Mouse (Mus musculus): Measurements from ENCODE around the gene Rbms3. TPM values are rescaled to one million over a fixed set of nuclear protein-coding genes. Genes with fewer than 3 reads are reported as not detected.

Gene Rbms3
- polyA plus RNA-seq, 1 experiment from 2014 or later = 75.1 TPM

DNA sequence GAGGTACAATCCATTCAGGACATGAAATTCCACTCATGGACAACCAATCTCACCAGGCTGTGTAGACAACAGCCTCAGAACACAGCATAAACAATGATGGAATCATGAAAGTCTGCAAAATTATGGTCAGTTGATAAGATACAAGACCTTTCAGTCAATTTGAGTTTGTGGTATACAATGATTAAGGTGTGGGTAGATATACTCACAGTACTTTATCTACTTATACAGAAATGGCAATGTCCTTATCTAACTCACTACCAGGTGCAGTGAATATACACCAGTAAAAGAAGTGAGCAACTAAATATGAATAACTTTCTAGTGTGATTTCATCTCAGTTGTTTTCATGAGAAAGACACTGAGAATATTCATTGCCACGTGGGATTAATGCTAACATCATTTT, 796.9 kb downstream of the Rbms3 start:
- Histone ChIP-seq H3K4me1 (ENCODE audit: control insufficient read depth, insufficient read depth, low read depth, low read length) (peaks cover 3% of the 10 kb centered on the region; the same call in 1 of the 2 replicates), H3K27ac (ENCODE audit: low read depth, low read length) (no peak overlapping the region), H3K36me3 (ENCODE audit: control insufficient read depth, insufficient read depth, low read length) (no peaks in the 10 kb centered on the region), H3K9ac (ENCODE audit: low read depth, low read length) (no peak overlapping the region), H3K4me3 (ENCODE audit: low read length) (no peak overlapping the region), H3K9me3 (ENCODE audit: control insufficient read depth, low read length) (no peaks in the 10 kb centered on the region), H3K27me3 (replicated peaks; ENCODE audit: control insufficient read depth, insufficient read depth, low read length) (no peaks in the 10 kb centered on the region), H3K4me2 (ENCODE audit: low read length) (no peak overlapping the region)
- 64% methylated on average over 1 of the region's 1 CpGs for WGBS
- no peak for ATAC-seq

DNA sequence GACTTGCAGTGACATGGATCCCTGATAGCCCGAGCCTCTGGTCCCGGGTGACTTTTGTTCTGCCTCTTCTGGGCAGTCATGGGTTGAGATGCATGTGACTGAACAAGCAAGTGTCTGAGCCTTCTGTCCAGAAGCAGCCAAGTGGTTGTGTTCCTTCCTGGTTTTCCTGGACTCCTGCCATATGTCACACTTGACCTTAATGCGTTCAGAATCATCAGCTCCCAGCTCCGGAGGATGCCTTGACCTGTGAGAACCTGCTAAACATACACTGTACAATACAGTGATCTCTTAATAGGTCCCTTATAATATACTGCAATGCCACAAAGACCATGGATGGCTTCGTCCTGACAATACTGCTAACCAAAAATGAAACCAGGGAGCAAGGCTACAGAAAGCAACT, 798.3 kb downstream of the Rbms3 start:
- Histone ChIP-seq H3K27me3 (replicated peaks; ENCODE audit: control insufficient read depth, insufficient read depth, low read length) (no peaks in the 10 kb centered on the region), H3K4me1 (ENCODE audit: control insufficient read depth, insufficient read depth, low read depth, low read length) (peaks cover 3% of the 10 kb centered on the region; the same call in 1 of the 2 replicates), H3K36me3 (ENCODE audit: control insufficient read depth, insufficient read depth, low read length) (no peaks in the 10 kb centered on the region), H3K9ac (ENCODE audit: low read depth, low read length) (no peak overlapping the region), H3K9me3 (ENCODE audit: control insufficient read depth, low read length) (no peaks in the 10 kb centered on the region), H3K4me2 (ENCODE audit: low read length) (no peak overlapping the region), H3K27ac (ENCODE audit: low read depth, low read length) (no peak overlapping the region), H3K4me3 (ENCODE audit: low read length) (no peak overlapping the region)
- 84% methylated on average over 5 of the region's 5 CpGs for WGBS
- no peak for ATAC-seq

DNA sequence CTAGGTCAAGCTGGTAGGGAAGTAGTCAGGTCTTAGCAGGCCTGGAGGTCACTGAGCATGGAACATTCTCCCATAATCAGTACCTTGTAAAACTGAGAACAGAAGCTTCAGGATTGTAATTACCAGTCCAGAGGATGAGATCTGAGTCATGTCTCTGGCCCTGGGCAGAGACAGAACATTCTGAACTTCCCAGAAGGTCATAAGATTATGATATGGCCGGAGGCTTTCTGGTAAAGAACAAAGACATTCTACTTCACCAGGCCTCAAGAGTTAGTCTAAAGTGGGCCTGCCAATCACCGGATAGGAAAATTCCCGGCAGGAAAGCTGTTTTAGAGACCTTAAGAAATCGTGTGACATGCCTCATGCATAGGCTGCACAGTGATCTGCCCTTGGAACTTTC, 799.8 kb downstream of the Rbms3 start:
- Histone ChIP-seq H3K36me3 (ENCODE audit: control insufficient read depth, insufficient read depth, low read length) (no peaks in the 10 kb centered on the region), H3K27ac (ENCODE audit: low read depth, low read length) (no peak overlapping the region), H3K27me3 (replicated peaks; ENCODE audit: control insufficient read depth, insufficient read depth, low read length) (no peaks in the 10 kb centered on the region), H3K4me2 (ENCODE audit: low read length) (no peak overlapping the region), H3K4me1 (ENCODE audit: control insufficient read depth, insufficient read depth, low read depth, low read length) (peaks cover 1% of the 10 kb centered on the region; the same call in 1 of the 2 replicates), H3K9ac (ENCODE audit: low read depth, low read length) (no peak overlapping the region), H3K9me3 (ENCODE audit: control insufficient read depth, low read length) (no peaks in the 10 kb centered on the region), H3K4me3 (ENCODE audit: low read length) (no peak overlapping the region)
- ATAC-seq = no peak
- 85% methylated on average over 4 of the region's 4 CpGs for WGBS

DNA sequence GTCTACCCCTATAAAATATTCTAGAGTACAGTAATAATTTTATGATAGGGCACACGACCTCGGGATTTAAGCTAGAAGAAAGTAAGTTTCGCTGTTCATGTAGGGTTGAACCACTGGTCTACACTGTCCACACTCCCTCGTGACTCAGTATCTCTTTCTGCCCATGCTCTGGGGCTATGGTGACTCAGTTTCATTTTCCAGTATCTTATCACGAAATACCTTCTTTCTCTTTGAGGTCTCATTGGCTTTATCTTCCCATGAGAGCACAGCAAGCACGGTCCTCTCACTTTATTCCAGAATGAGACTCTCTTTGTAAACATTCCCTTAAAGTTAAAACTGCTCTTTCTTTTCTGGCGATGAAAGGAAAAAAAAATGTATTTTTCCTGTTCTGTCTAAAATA, 808.1 kb downstream of the Rbms3 start:
- Histone ChIP-seq H3K36me3 (ENCODE audit: control insufficient read depth, insufficient read depth, low read length) (no peaks in the 10 kb centered on the region), H3K9ac (ENCODE audit: low read depth, low read length) (no peak overlapping the region), H3K9me3 (ENCODE audit: control insufficient read depth, low read length) (no peaks in the 10 kb centered on the region), H3K27me3 (replicated peaks; ENCODE audit: control insufficient read depth, insufficient read depth, low read length) (no peaks in the 10 kb centered on the region), H3K27ac (ENCODE audit: low read depth, low read length) (no peak overlapping the region), H3K4me1 (ENCODE audit: control insufficient read depth, insufficient read depth, low read depth, low read length) (no peaks in the 10 kb centered on the region), H3K4me3 (ENCODE audit: low read length) (no peak overlapping the region), H3K4me2 (ENCODE audit: low read length) (no peak overlapping the region)
- ATAC-seq = no peak
- WGBS = 91% methylated on average over 7 of the region's 7 CpGs

DNA sequence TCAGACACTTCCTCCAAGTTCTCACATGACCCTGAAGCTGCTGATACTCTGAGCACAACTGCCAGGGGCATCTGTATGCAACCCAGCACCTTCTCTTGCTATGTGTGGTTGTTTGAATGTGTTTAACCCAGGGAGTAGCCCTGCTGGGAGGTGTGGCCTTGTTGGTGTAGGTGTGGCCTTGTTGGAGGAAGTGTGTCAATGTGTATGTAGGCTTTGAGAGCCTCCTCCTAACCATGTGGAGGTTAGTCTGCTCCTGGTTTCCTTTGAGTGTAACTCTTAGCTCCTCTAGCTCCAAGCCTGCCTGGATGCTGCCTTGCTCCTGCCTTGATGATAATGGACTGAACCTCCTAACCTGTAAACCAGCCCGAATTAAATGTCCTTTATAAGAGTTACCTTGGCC, 812.5 kb downstream of the Rbms3 start:
- WGBS = 79% methylated on average over 1 of the region's 1 CpGs
- no peak for ATAC-seq
- Histone ChIP-seq H3K36me3 (ENCODE audit: control insufficient read depth, insufficient read depth, low read length) (no peaks in the 10 kb centered on the region), H3K4me2 (ENCODE audit: low read length) (no peak overlapping the region), H3K27ac (ENCODE audit: low read depth, low read length) (no peak overlapping the region), H3K9me3 (ENCODE audit: control insufficient read depth, low read length) (no peaks in the 10 kb centered on the region), H3K27me3 (replicated peaks; ENCODE audit: control insufficient read depth, insufficient read depth, low read length) (no peaks in the 10 kb centered on the region), H3K4me3 (ENCODE audit: low read length) (no peak overlapping the region), H3K4me1 (ENCODE audit: control insufficient read depth, insufficient read depth, low read depth, low read length) (no peaks in the 10 kb centered on the region), H3K9ac (ENCODE audit: low read depth, low read length) (no peak overlapping the region)

DNA sequence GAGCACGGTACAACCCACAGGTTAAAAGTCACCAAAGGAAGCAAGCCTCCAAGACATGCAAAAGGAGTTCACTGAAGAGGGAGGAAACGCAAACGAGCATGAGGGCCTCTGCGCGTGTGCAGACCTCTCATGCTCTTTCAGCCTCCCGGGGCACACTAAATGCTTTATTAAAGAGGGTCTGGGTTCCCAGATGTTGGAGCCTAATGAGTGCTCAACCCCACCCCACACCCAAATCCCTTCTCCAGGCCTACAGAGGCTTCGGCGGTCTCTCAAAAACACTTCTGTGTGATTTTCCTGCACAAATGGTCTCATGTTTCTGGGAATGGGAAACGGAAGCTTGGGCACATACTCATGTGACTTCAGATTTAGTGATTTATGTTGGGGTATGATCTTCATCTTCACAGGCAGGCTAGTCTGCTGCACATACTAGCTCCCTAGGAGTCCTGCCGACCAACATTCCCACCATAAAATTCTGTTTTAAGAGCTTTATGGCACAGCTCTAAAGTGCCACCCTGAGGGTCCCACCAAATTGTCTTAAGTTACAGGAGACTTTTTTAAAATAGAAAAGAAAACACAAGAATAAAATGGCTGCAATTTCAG, 815.1 kb downstream of the Rbms3 start:
- no peak overlapping the region for H3K27ac ChIP-seq (ENCODE audit: low read depth, low read length)
- no peaks in the 10 kb centered on the region for H3K36me3 ChIP-seq (ENCODE audit: control insufficient read depth, insufficient read depth, low read length)
- no peak overlapping the region for H3K9ac ChIP-seq (ENCODE audit: low read depth, low read length)
- H3K4me1 ChIP-seq (ENCODE audit: control insufficient read depth, insufficient read depth, low read depth, low read length) = no peaks in the 10 kb centered on the region
- no peaks in the 10 kb centered on the region for H3K9me3 ChIP-seq (ENCODE audit: control insufficient read depth, low read length)
- no peak overlapping the region for H3K4me2 ChIP-seq (ENCODE audit: low read length)
- no peak overlapping the region for H3K4me3 ChIP-seq (ENCODE audit: low read length)
- H3K27me3 ChIP-seq (replicated peaks; ENCODE audit: control insufficient read depth, insufficient read depth, low read length) = no peaks in the 10 kb centered on the region
- WGBS = 74% methylated on average over 10 of the region's 10 CpGs
- ATAC-seq = no peak

DNA sequence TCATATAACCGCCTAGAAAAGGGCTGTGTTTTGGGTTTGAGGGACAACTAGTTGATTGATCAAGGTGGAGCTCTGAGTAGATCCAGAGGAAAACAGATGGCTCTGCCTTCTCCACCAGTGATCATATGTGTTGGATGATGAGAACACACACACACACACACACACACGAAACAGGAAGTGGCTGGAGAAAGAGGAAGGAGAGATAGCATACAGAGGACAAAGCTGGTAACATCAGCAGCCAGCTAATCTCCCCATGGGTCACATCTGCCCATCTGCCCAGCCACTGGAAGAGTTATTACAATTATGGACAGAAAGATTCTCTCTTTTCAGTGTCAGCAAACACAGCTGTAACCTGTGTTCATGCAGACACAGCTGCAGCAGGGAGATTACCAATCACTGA, 816.3 kb downstream of the Rbms3 start:
- H3K36me3 ChIP-seq (ENCODE audit: control insufficient read depth, insufficient read depth, low read length) = no peaks in the 10 kb centered on the region
- 86% methylated on average over 2 of the region's 2 CpGs for WGBS
- peaks cover 1% of the 10 kb centered on the region for H3K4me1 ChIP-seq (ENCODE audit: control insufficient read depth, insufficient read depth, low read depth, low read length)
- H3K27me3 ChIP-seq (replicated peaks; ENCODE audit: control insufficient read depth, insufficient read depth, low read length) = no peaks in the 10 kb centered on the region
- H3K27ac ChIP-seq (ENCODE audit: low read depth, low read length) = no peak overlapping the region
- no peak overlapping the region for H3K9ac ChIP-seq (ENCODE audit: low read depth, low read length)
- no peak overlapping the region for H3K4me3 ChIP-seq (ENCODE audit: low read length)
- ATAC-seq = no peak
- H3K9me3 ChIP-seq (ENCODE audit: control insufficient read depth, low read length) = no peaks in the 10 kb centered on the region
- H3K4me2 ChIP-seq (ENCODE audit: low read length) = no peak overlapping the region

DNA sequence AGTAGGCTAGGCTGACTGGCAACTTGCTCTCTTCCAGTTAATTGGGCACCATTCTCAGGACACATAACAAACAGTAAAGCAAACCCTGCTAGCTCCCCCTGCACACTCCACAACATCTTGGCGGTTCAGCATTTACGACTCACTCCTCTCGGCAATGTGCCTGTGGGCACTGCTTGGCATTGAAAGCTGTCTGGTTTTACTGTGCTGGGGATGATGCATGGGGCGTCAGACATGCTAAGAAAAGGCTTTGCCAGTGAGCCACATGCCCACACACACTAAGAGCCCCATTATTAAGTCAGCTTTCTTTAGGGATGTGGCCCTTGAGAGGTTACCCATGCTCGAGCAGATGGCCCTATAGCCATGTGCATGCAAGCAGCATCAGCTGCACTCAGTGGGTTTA, 820.5 kb downstream of the Rbms3 start:
- Histone ChIP-seq H3K4me1 (ENCODE audit: control insufficient read depth, insufficient read depth, low read depth, low read length) (peaks cover 16% of the 10 kb centered on the region), H3K27me3 (replicated peaks; ENCODE audit: control insufficient read depth, insufficient read depth, low read length) (no peaks in the 10 kb centered on the region), H3K27ac (ENCODE audit: low read depth, low read length) (no peak overlapping the region), H3K9ac (ENCODE audit: low read depth, low read length) (no peak overlapping the region), H3K4me2 (ENCODE audit: low read length) (no peak overlapping the region), H3K9me3 (ENCODE audit: control insufficient read depth, low read length) (no peaks in the 10 kb centered on the region), H3K36me3 (ENCODE audit: control insufficient read depth, insufficient read depth, low read length) (no peaks in the 10 kb centered on the region), H3K4me3 (ENCODE audit: low read length) (no peak overlapping the region)
- WGBS = 67% methylated on average over 5 of the region's 5 CpGs
- ATAC-seq = no peak

DNA sequence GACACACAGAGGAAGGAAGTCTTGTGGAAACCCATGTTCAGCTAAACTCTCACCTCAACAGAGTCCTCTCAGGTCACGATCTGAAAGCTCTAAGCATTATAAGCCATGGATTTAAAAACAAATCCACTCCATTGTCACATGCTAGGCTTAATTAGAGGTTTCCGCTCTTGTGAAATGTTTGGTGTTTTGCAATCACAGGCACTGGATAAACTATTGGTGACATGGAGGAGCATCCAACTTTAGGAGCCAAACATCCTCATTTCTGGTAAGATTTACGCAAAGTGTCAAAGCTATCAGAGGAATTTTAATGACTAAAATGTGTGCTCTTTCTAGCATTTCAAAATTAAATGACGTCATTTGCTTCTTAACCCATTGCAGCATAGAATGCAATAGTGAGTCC, 821.3 kb downstream of the Rbms3 start:
- Histone ChIP-seq H3K4me2 (ENCODE audit: low read length) (no peak overlapping the region), H3K4me3 (ENCODE audit: low read length) (no peak overlapping the region), H3K9me3 (ENCODE audit: control insufficient read depth, low read length) (no peaks in the 10 kb centered on the region), H3K27me3 (replicated peaks; ENCODE audit: control insufficient read depth, insufficient read depth, low read length) (no peaks in the 10 kb centered on the region), H3K27ac (ENCODE audit: low read depth, low read length) (no peak overlapping the region), H3K36me3 (ENCODE audit: control insufficient read depth, insufficient read depth, low read length) (no peaks in the 10 kb centered on the region), H3K9ac (ENCODE audit: low read depth, low read length) (no peak overlapping the region), H3K4me1 (ENCODE audit: control insufficient read depth, insufficient read depth, low read depth, low read length) (peaks cover 16% of the 10 kb centered on the region)
- WGBS = 77% methylated on average over 4 of the region's 4 CpGs
- no peak for ATAC-seq
